Comparison of ENCODE assay signal across 22 mouse cellular contexts in genomic region chr3:65723664-65724063, GRCm38 (mm10). TPM values are rescaled to one million over a fixed set of nuclear protein-coding genes. Genes with fewer than 3 reads are reported as not detected.
DNase-seq lines count a peak whose midpoint lies in the region; ATAC-seq and TF ChIP-seq lines count a peak whose summit lies in the region.
"Had no signal": no experiment of that assay in that cellular context is flagged by ENCODE, and none has a peak within 500 bp of the region (broad histone marks: within the 10 kb centered on the region; RNA-seq: fewer than 3 reads in every experiment).

No protein-coding gene starts in this region.

- H3K27ac ChIP-seq in kidney, postnatal 0 days = no peak overlapping the region
- H3K27ac ChIP-seq in kidney, embryonic 14.5 days (ENCODE audit: low read depth, low read length) = no peak overlapping the region
- no peak overlapping the region for H3K27ac ChIP-seq in liver, postnatal 0 days (ENCODE audit: low read depth)
- no peak overlapping the region for H3K27ac ChIP-seq in liver, embryonic 11.5 days (ENCODE audit: low read depth, low read length)
- H3K27ac ChIP-seq: embryonic facial prominence, embryonic 12.5 days; embryonic facial prominence, embryonic 15.5 days; gastrocnemius, adult 2 months; hindbrain, embryonic 12.5 days had no signal

- no peaks in the 10 kb centered on the region for H3K27me3 ChIP-seq in kidney, postnatal 0 days (ENCODE audit: insufficient read depth, low read length)
- H3K27me3 ChIP-seq in kidney, embryonic 14.5 days (ENCODE audit: control insufficient read depth, insufficient read depth, low read length) = no peaks in the 10 kb centered on the region
- H3K27me3 ChIP-seq in liver, postnatal 0 days (ENCODE audit: insufficient read depth, low read length) = no peaks in the 10 kb centered on the region
- no peaks in the 10 kb centered on the region for H3K27me3 ChIP-seq in liver, embryonic 11.5 days (replicated peaks; ENCODE audit: control insufficient read depth, insufficient read depth, low read length)
- H3K27me3 ChIP-seq: embryonic facial prominence, embryonic 12.5 days; embryonic facial prominence, embryonic 15.5 days; hindbrain, embryonic 12.5 days had no signal

- peak; percentile 7 to 18 for DNase-seq in kidney, adult 8-10 months
- no peak for DNase-seq in kidney, postnatal 25 days
- no peak for DNase-seq in kidney, postnatal 0 days (ENCODE audit: low spot score)
- no peak for DNase-seq in liver, postnatal 0 days
- no peak for DNase-seq in liver, embryonic 11.5 days (ENCODE audit: low spot score)
- DNase-seq: adrenal gland, adult 2 months; adrenal gland, postnatal 14 days; cerebellum, adult 11 months; cerebellum, adult 2 months; cerebellum, adult 9-11 months; cerebellum, postnatal 25 days; forebrain, postnatal 0 days; gastrocnemius, adult 2 months; gastrocnemius, postnatal 14 days; heart, adult 11 months had no signal

- no peaks in the 10 kb centered on the region for H3K9me3 ChIP-seq in kidney, postnatal 0 days (replicated peaks; ENCODE audit: low read length)
- H3K9me3 ChIP-seq in kidney, embryonic 14.5 days (ENCODE audit: control insufficient read depth, low read length) = no peaks in the 10 kb centered on the region
- no peaks in the 10 kb centered on the region for H3K9me3 ChIP-seq in liver, postnatal 0 days (ENCODE audit: low read length)
- no peaks in the 10 kb centered on the region for H3K9me3 ChIP-seq in liver, embryonic 11.5 days (ENCODE audit: control insufficient read depth, low read length)
- H3K9me3 ChIP-seq: embryonic facial prominence, embryonic 12.5 days; embryonic facial prominence, embryonic 15.5 days; hindbrain, embryonic 12.5 days had no signal

- H3K9ac ChIP-seq in kidney, postnatal 0 days (ENCODE audit: low read depth, low read length) = no peak overlapping the region
- no peak overlapping the region for H3K9ac ChIP-seq in kidney, embryonic 14.5 days (ENCODE audit: low read depth, low read length)
- no peak overlapping the region for H3K9ac ChIP-seq in liver, postnatal 0 days (replicated peaks)
- no peak overlapping the region for H3K9ac ChIP-seq in liver, embryonic 11.5 days (ENCODE audit: low read depth, low read length)
- H3K9ac ChIP-seq: embryonic facial prominence, embryonic 12.5 days; embryonic facial prominence, embryonic 15.5 days; forebrain, postnatal 0 days; hindbrain, embryonic 12.5 days had no signal

- no peak overlapping the region for H3K4me2 ChIP-seq in kidney, postnatal 0 days (ENCODE audit: low read length)
- H3K4me2 ChIP-seq in kidney, embryonic 14.5 days (replicated peaks; ENCODE audit: low read depth, low read length) = no peak overlapping the region
- H3K4me2 ChIP-seq in liver, postnatal 0 days (ENCODE audit: low read depth, low read length) = no peak overlapping the region
- H3K4me2 ChIP-seq in liver, embryonic 11.5 days = no peak overlapping the region
- H3K4me2 ChIP-seq: embryonic facial prominence, embryonic 12.5 days; embryonic facial prominence, embryonic 15.5 days; heart, embryonic 11.5 days; hindbrain, embryonic 12.5 days had no signal

- H3K4me1 ChIP-seq in kidney, postnatal 0 days (replicated peaks; ENCODE audit: insufficient read depth, low read length) = no peaks in the 10 kb centered on the region
- H3K4me1 ChIP-seq in kidney, embryonic 14.5 days (ENCODE audit: control insufficient read depth, insufficient read depth, low read length) = no peaks in the 10 kb centered on the region
- no peaks in the 10 kb centered on the region for H3K4me1 ChIP-seq in liver, postnatal 0 days (ENCODE audit: insufficient read depth)
- no peaks in the 10 kb centered on the region for H3K4me1 ChIP-seq in liver, embryonic 11.5 days (replicated peaks; ENCODE audit: control insufficient read depth, insufficient read depth, low read length)
- H3K4me1 ChIP-seq: embryonic facial prominence, embryonic 12.5 days; embryonic facial prominence, embryonic 15.5 days; hindbrain, embryonic 12.5 days had no signal

- peak; percentile 89 for ATAC-seq in kidney, postnatal 0 days (replicated peaks; ENCODE audit: low FRiP score, low read depth)
- ATAC-seq in kidney, embryonic 14.5 days (ENCODE audit: low FRiP score, low TSS enrichment) = no peak
- peak; percentile 71 for ATAC-seq in liver, postnatal 0 days
- no peak for ATAC-seq in liver, embryonic 11.5 days (replicated peaks; ENCODE audit: low FRiP score)
- ATAC-seq: CD4-positive, CD25-positive, alpha-beta regulatory T cell, adult 4 months; forebrain, embryonic 14.5 days; forebrain, postnatal 0 days had no signal

- peak; percentile 69 for TF ChIP-seq EP300 in liver, postnatal 0 days (IDR thresholded peaks at IDR 0.05; ENCODE audit: low read depth)

- no peak overlapping the region for H3K4me3 ChIP-seq in kidney, postnatal 0 days (replicated peaks; ENCODE audit: low read depth, low read length)
- H3K4me3 ChIP-seq in kidney, embryonic 14.5 days (ENCODE audit: low read length) = no peak overlapping the region
- no peak overlapping the region for H3K4me3 ChIP-seq in liver, postnatal 0 days (ENCODE audit: low read depth, low read length)
- no peak overlapping the region for H3K4me3 ChIP-seq in liver, embryonic 11.5 days (ENCODE audit: low read depth, low read length)
- H3K4me3 ChIP-seq: embryonic facial prominence, embryonic 12.5 days; embryonic facial prominence, embryonic 15.5 days; gastrocnemius, adult 2 months; hindbrain, embryonic 12.5 days had no signal

- 81% methylated on average over 4 of the region's 4 CpGs for WGBS in kidney, postnatal 0 days
- 83% methylated on average over 4 of the region's 4 CpGs for WGBS in kidney, embryonic 14.5 days
- 69% methylated on average over 4 of the region's 4 CpGs for WGBS in liver, postnatal 0 days (ENCODE audit: insufficient replicate concordance)
- WGBS in liver, embryonic 11.5 days = 80% methylated on average over 4 of the region's 4 CpGs

- no peaks in the 10 kb centered on the region for H3K36me3 ChIP-seq in kidney, postnatal 0 days (ENCODE audit: insufficient read depth, low read length)
- H3K36me3 ChIP-seq in kidney, embryonic 14.5 days (ENCODE audit: control insufficient read depth, insufficient read depth, low read length) = no peaks in the 10 kb centered on the region
- no peaks in the 10 kb centered on the region for H3K36me3 ChIP-seq in liver, postnatal 0 days (replicated peaks; ENCODE audit: insufficient read depth, low read length)
- H3K36me3 ChIP-seq in liver, embryonic 11.5 days (ENCODE audit: control insufficient read depth, insufficient read depth, low read length) = no peaks in the 10 kb centered on the region
- H3K36me3 ChIP-seq: embryonic facial prominence, embryonic 12.5 days; embryonic facial prominence, embryonic 15.5 days; hindbrain, embryonic 12.5 days had no signal

- no peak for TF ChIP-seq CTCF in kidney, postnatal 0 days (IDR thresholded peaks at IDR 0.05; ENCODE audit: low read depth)
- no peak for TF ChIP-seq CTCF in liver, postnatal 0 days (IDR thresholded peaks at IDR 0.05; ENCODE audit: low read depth)

RNA-seq across cellular contexts. Expression of gene Lekr1, which starts 57.6 kb away (rescaled TPM):
- 6.9 and 7.1 TPM in 2 replicates for polyA plus RNA-seq in kidney, postnatal 0 days (2015; fragmentation: Nextera tagmentation; extraction: Ambion mirVana)
- polyA plus RNA-seq in kidney, embryonic 14.5 days (2014; fragmentation: Nextera tagmentation; extraction: Ambion mirVana) = 7.2 and 8.7 TPM in 2 replicates
- polyA plus RNA-seq in liver, postnatal 0 days (2015; fragmentation: Nextera tagmentation; extraction: Ambion mirVana) = 1.0 TPM in 2 replicates
- polyA plus RNA-seq in liver, embryonic 11.5 days (2014; fragmentation: Nextera tagmentation; extraction: Ambion mirVana) = 3.7 and 4.8 TPM in 2 replicates
- polyA plus RNA-seq: adrenal gland, adult 2 months had no signal

Comparison
In these comparisons a context has a peak if more than half of its experiments do, and no peak if none do; other contexts are left out.
1. DNase-seq: peak in kidney, adult 8-10 months (2 of 2); none in kidney, postnatal 25 days (0 of 2), kidney, postnatal 0 days (single experiment), liver, postnatal 0 days (single experiment) and liver, embryonic 11.5 days (single experiment).
2. ATAC-seq: peak in kidney, postnatal 0 days (single experiment) and liver, postnatal 0 days (single experiment); none in kidney, embryonic 14.5 days (single experiment) and liver, embryonic 11.5 days (single experiment).